Mouse (Mus musculus): ENCODE measurements around the gene Stx18. TPM values are rescaled to one million over a fixed set of nuclear protein-coding genes. Genes with fewer than 3 reads are reported as not detected.

The Stx18 gene
- total and polyA plus RNA-seq, 2 experiments from 2014 or later: 25.2 to 31.8 TPM

DNA sequence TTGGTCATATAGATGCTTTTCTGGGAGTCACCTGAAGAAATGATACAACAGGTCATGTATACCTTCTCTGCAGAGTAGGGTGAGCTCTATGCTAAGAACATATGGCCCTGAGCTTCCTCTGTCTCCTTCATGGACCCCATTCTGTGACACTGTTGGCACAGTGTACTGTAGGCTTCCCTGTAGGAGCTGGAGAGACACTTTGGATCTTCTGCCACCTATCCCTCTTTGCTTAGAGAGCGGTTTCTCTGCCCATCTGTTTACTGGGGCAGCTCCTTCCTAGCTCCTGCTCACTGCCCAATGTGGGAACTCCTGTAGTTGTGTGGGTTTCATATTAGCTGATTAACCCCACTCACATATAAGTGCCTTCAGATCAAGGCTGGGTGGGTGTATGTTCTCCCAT is 28.1 kb downstream of the Stx18 start:
- Histone ChIP-seq H3K9me3 (ENCODE audit: low read length) (no peaks in the 10 kb centered on the region), H3K9ac (replicated peaks; ENCODE audit: low read length) (no peak overlapping the region), H3K4me2 (ENCODE audit: low read depth, low read length) (no peak overlapping the region), H3K36me3 (ENCODE audit: insufficient read depth, low read length) (no peaks in the 10 kb centered on the region), H3K27ac (no peak overlapping the region), H3K4me3 (ENCODE audit: low read length) (no peak overlapping the region), H3K27me3 (ENCODE audit: insufficient read depth, low read length) (no peaks in the 10 kb centered on the region), H3K4me1 (ENCODE audit: insufficient read depth, low read length) (no peaks in the 10 kb centered on the region)
- no peak for TF ChIP-seq CTCF (IDR thresholded peaks at IDR 0.05; ENCODE audit: low read depth)
- ATAC-seq (no peak), DNase-seq (ENCODE audit: low spot score) (no peak)
- 95% methylated on average over 1 of the region's 1 CpGs for WGBS

DNA sequence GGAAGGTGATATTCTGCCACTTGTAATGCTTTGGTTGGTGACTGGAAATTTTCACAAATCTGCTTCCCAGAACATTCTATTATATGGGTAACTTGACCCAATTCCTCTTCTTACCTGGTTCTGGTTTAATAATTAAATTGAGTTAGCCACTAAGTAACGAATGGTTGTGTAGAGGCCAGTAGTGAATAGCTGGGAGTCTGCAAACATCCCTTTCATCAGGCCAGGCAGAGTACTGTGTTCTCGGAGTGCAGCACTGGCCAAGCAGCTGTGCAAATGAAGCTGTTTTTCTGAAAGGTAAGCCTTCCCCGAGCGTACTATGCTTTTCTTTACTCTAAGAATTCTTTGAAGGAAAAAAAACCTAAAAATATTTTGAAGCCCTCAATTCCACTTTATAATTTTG is 37.8 kb downstream of the Stx18 start:
- H3K4me2 ChIP-seq (ENCODE audit: low read depth, low read length): no peak overlapping the region
- no peaks in the 10 kb centered on the region for H3K27me3 ChIP-seq (ENCODE audit: insufficient read depth, low read length)
- no peaks in the 10 kb centered on the region for H3K4me1 ChIP-seq (ENCODE audit: insufficient read depth, low read length)
- no peak overlapping the region for H3K9ac ChIP-seq (replicated peaks; ENCODE audit: low read length)
- no peak for TF ChIP-seq CTCF (IDR thresholded peaks at IDR 0.05; ENCODE audit: low read depth)
- H3K9me3 ChIP-seq (ENCODE audit: low read length): no peaks in the 10 kb centered on the region
- H3K27ac ChIP-seq: no peak overlapping the region
- H3K36me3 ChIP-seq (ENCODE audit: insufficient read depth, low read length): no peaks in the 10 kb centered on the region
- 61% methylated on average over 4 of the region's 4 CpGs for WGBS
- DNase-seq (ENCODE audit: low spot score): no peak
- ATAC-seq: no peak
- H3K4me3 ChIP-seq (ENCODE audit: low read length): no peak overlapping the region

DNA sequence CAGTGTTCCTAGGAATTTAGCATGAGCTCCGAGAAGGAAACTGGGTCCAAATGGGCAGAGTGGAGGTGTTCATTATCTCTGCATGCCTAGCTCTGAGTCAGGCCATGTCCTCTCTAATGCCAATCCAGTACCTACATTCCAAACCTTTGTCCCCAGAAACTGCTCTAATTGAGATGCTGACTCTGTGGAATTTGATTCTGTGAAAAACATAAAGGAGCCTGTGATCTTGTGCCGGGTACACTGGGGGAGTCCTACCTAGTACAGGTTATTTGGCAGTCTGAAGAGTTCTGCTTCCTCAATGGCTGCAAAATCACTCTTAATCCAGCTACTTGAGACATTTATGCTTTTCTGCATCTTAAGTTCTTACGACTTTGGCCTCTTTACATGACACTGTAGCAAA is 40.0 kb downstream of the Stx18 start:
- DNase-seq (ENCODE audit: low spot score) (no peak), ATAC-seq (no peak)
- H3K27me3 ChIP-seq (ENCODE audit: insufficient read depth, low read length): no peaks in the 10 kb centered on the region
- H3K4me3 ChIP-seq (ENCODE audit: low read length): no peak overlapping the region
- H3K9me3 ChIP-seq (ENCODE audit: low read length): no peaks in the 10 kb centered on the region
- no peak overlapping the region for H3K4me2 ChIP-seq (ENCODE audit: low read depth, low read length)
- no peaks in the 10 kb centered on the region for H3K36me3 ChIP-seq (ENCODE audit: insufficient read depth, low read length)
- no peak overlapping the region for H3K27ac ChIP-seq
- no peaks in the 10 kb centered on the region for H3K4me1 ChIP-seq (ENCODE audit: insufficient read depth, low read length)
- 65% methylated on average over 3 of the region's 3 CpGs for WGBS
- no peak for TF ChIP-seq CTCF (IDR thresholded peaks at IDR 0.05; ENCODE audit: low read depth)
- no peak overlapping the region for H3K9ac ChIP-seq (replicated peaks; ENCODE audit: low read length)

DNA sequence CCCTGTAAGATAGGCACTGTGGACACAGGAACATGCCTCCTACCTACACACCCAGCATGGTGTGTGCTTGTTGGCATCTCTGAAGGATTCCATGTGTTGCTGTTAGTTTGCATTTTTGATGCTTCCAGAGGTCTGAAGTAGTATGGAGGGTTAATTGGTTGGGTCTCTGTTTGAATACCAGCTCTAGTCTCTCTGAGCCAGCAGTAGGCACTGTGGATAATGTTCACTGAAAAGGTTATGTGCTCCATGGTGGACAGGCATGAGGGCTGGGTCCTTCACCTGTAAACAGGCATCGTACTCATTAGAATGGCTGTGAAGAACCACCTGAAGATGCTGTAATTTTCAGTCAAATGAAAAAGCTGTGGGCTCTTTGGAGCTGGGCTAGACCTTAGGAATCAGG is 41.9 kb downstream of the Stx18 start:
- Histone ChIP-seq H3K27ac (no peak overlapping the region), H3K4me3 (ENCODE audit: low read length) (no peak overlapping the region), H3K9ac (replicated peaks; ENCODE audit: low read length) (no peak overlapping the region), H3K4me1 (ENCODE audit: insufficient read depth, low read length) (no peaks in the 10 kb centered on the region), H3K4me2 (ENCODE audit: low read depth, low read length) (no peak overlapping the region), H3K9me3 (ENCODE audit: low read length) (no peaks in the 10 kb centered on the region), H3K27me3 (ENCODE audit: insufficient read depth, low read length) (no peaks in the 10 kb centered on the region), H3K36me3 (ENCODE audit: insufficient read depth, low read length) (no peaks in the 10 kb centered on the region)
- 91% methylated on average over 1 of the region's 1 CpGs for WGBS
- ATAC-seq (no peak), DNase-seq (ENCODE audit: low spot score) (no peak)
- no peak for TF ChIP-seq CTCF (IDR thresholded peaks at IDR 0.05; ENCODE audit: low read depth)

DNA sequence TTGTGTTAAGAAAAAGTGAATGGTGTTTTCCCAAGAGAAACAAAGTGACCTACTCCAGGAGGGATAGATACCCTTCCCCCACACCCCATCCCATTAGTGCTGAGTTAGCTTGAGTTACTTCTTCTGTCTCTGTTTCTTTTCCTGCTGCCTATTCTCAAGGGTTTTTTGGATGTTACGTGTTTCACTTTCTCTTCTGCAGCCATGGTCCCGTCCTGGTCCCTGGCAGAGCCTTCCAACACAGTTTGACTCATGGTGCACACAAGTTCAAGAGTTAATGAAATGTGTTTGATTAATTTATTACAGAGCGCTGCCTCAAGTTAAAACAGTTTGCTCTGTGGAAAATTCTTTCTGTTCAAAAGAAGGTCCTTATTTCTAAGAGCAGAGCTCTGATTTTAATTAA is 44.0 kb downstream of the Stx18 start:
- no peak for ATAC-seq
- H3K4me3 ChIP-seq (ENCODE audit: low read length): no peak overlapping the region
- H3K9me3 ChIP-seq (ENCODE audit: low read length): no peaks in the 10 kb centered on the region
- H3K27me3 ChIP-seq (ENCODE audit: insufficient read depth, low read length): no peaks in the 10 kb centered on the region
- no peak overlapping the region for H3K9ac ChIP-seq (replicated peaks; ENCODE audit: low read length)
- no peaks in the 10 kb centered on the region for H3K4me1 ChIP-seq (ENCODE audit: insufficient read depth, low read length)
- WGBS: 66% methylated on average over 3 of the region's 3 CpGs
- H3K36me3 ChIP-seq (ENCODE audit: insufficient read depth, low read length): no peaks in the 10 kb centered on the region
- DNase-seq (ENCODE audit: low spot score): no peak
- no peak for TF ChIP-seq CTCF (IDR thresholded peaks at IDR 0.05; ENCODE audit: low read depth)
- H3K4me2 ChIP-seq (ENCODE audit: low read depth, low read length): no peak overlapping the region
- H3K27ac ChIP-seq: no peak overlapping the region

DNA sequence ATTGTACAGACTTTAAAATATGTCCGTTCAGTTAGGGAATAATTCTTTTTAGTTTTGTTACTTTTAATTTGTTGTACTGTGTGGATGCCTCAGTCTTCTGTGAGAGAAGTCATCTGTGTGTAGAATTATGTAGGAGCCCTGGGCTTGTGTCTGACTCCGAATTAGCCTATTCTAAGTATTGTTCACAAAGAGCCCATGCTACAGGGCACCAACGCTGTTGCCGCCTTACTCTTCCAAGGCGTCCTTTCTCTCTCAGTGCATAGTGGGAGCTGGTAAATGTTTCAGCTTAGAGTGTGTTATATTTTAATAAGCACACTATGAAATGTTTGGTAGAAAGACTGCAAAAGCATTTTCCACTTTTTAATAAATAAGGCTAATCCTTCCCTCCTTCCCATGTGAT is 44.8 kb downstream of the Stx18 start:
- Histone ChIP-seq H3K4me3 (ENCODE audit: low read length) (no peak overlapping the region), H3K36me3 (ENCODE audit: insufficient read depth, low read length) (no peaks in the 10 kb centered on the region), H3K4me2 (ENCODE audit: low read depth, low read length) (no peak overlapping the region), H3K27ac (no peak overlapping the region), H3K4me1 (ENCODE audit: insufficient read depth, low read length) (no peaks in the 10 kb centered on the region), H3K9me3 (ENCODE audit: low read length) (no peaks in the 10 kb centered on the region), H3K9ac (replicated peaks; ENCODE audit: low read length) (no peak overlapping the region), H3K27me3 (ENCODE audit: insufficient read depth, low read length) (no peaks in the 10 kb centered on the region)
- 55% methylated on average over 5 of the region's 5 CpGs for WGBS
- DNase-seq (ENCODE audit: low spot score): no peak
- ATAC-seq: no peak
- TF ChIP-seq CTCF (IDR thresholded peaks at IDR 0.05; ENCODE audit: low read depth): no peak

DNA sequence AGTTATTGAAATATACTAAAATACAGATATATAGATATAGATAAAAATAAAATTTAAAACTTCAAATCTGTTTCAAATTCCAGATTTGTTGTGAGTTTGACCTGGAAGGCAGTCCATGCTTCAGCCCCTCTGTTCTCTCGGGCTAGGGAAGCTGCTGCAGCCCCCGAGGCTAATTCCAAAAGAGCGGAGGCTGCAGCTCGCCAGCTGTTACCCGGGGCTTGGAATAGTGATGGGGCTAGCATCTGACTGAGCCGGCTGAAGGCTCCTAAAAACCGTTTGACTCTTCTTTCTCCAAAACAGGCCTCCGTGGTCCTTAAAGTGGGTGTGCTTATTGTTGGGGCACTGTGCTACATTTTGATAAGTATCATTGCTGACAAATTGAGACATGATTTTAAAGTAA is 46.1 kb downstream of the Stx18 start:
- Histone ChIP-seq H3K27me3 (ENCODE audit: insufficient read depth, low read length) (no peaks in the 10 kb centered on the region), H3K4me1 (ENCODE audit: insufficient read depth, low read length) (no peaks in the 10 kb centered on the region), H3K4me2 (ENCODE audit: low read depth, low read length) (no peak overlapping the region), H3K9ac (replicated peaks; ENCODE audit: low read length) (no peak overlapping the region), H3K27ac (no peak overlapping the region), H3K4me3 (ENCODE audit: low read length) (no peak overlapping the region), H3K9me3 (ENCODE audit: low read length) (no peaks in the 10 kb centered on the region), H3K36me3 (ENCODE audit: insufficient read depth, low read length) (no peaks in the 10 kb centered on the region)
- ATAC-seq: no peak
- DNase-seq (ENCODE audit: low spot score): no peak
- WGBS: 27% methylated on average over 8 of the region's 8 CpGs
- TF ChIP-seq CTCF (IDR thresholded peaks at IDR 0.05; ENCODE audit: low read depth): no peak
